Comparison of ENCODE assay signal across 18 mouse cellular contexts in genomic region chr10:44881967-44882366, GRCm38 (mm10).
"Had no signal": no experiment of that assay in that cellular context is flagged by ENCODE, and none has a peak within 500 bp of the region (broad histone marks: within the 10 kb centered on the region; RNA-seq: fewer than 3 reads in every experiment).

No protein-coding gene starts in this region.

- DNase-seq: lung, adult 18-20 months; lung, embryonic 14.5 days; lung, postnatal 4 days; midbrain, embryonic 14.5 days; retina, postnatal 1 day; right cerebral cortex, adult 18-20 months; right cerebral cortex, postnatal 25 days; right cerebral cortex, postnatal 4 days; spleen, adult 18-20 months; thymus, adult 18-20 months; thymus, postnatal 14 days; thymus, postnatal 36 days had no signal

- H3K4me3 ChIP-seq: midbrain, embryonic 10.5 days; midbrain, embryonic 12.5 days; myocyte; neural tube, embryonic 13.5 days; neural tube, embryonic 15.5 days had no signal

- H3K4me2 ChIP-seq: lung, embryonic 14.5 days; midbrain, embryonic 12.5 days; neural tube, embryonic 13.5 days; neural tube, embryonic 15.5 days had no signal

- H3K27ac ChIP-seq: midbrain, embryonic 10.5 days; midbrain, embryonic 12.5 days; neural tube, embryonic 13.5 days; neural tube, embryonic 15.5 days had no signal

- ATAC-seq: midbrain, embryonic 16.5 days had no signal

- H3K27me3 ChIP-seq: neural tube, embryonic 13.5 days; neural tube, embryonic 15.5 days had no signal

- H3K9me3 ChIP-seq: midbrain, embryonic 10.5 days; midbrain, embryonic 12.5 days; neural tube, embryonic 13.5 days; neural tube, embryonic 15.5 days had no signal

- H3K9ac ChIP-seq: lung, embryonic 14.5 days; midbrain, embryonic 12.5 days; neural tube, embryonic 13.5 days; neural tube, embryonic 15.5 days had no signal

- H3K36me3 ChIP-seq: midbrain, embryonic 10.5 days; midbrain, embryonic 12.5 days; neural tube, embryonic 13.5 days; neural tube, embryonic 15.5 days had no signal
